Mouse (Mus musculus): ENCODE data around the gene Cldn7. TPM values are rescaled to one million over a fixed set of nuclear protein-coding genes. Genes with fewer than 3 reads are reported as not detected.
A peak's percentile ranks its signal among the peaks of the same experiment; 100 is the strongest.

Cldn7 gene
- total RNA-seq, 1 experiment = 24.9 TPM

GRCm38 (mm10) chr11:69917379-69917948 lies 47.1 kb upstream of the Cldn7 start:
- peaks cover 0 to 17% of the 10 kb centered on the region in 2 experiments; a peak in 1 of 4 replicates for H3K4me1 ChIP-seq (ENCODE audit: control insufficient read depth in 2 of 2, insufficient read depth in 2 of 2, low read length in 2 of 2, poor library complexity in 1 of 2)
- H3K27ac ChIP-seq (ENCODE audit: insufficient read depth, low read depth, low read length, poor library complexity, severe bottlenecking) = no peak overlapping the region
- in situ Hi-C loops (cut with MboI; ENCODE audit: low sequenced_read_pairs in 2 of 2, unreplicated experiment in 2 of 2) = no loop called here
- TF ChIP-seq ZC3H11A (IDR thresholded peaks at IDR 0.05; ENCODE audit: borderline replicate concordance, low read depth, low read length) (no peak), MAFK (IDR thresholded peaks at IDR 0.05; ENCODE audit: insufficient read depth, low read depth, low read length) (no peak)
- no peaks in the 10 kb centered on the region for H3K9me3 ChIP-seq (ENCODE audit: control insufficient read depth, insufficient read depth, low read depth, low read length)
- peaks cover 53% of the 10 kb centered on the region for H3K36me3 ChIP-seq (ENCODE audit: control insufficient read depth, insufficient read depth, low read length, poor library complexity, severe bottlenecking)
- no peak overlapping the region for H3K9ac ChIP-seq (ENCODE audit: insufficient read depth, low read depth, low read length, poor library complexity, severe bottlenecking)
- no peak overlapping the region for H3K4me3 ChIP-seq (ENCODE audit: insufficient read depth in 1 of 2, low read depth in 1 of 2, low read length in 2 of 2, poor library complexity in 1 of 2, severe bottlenecking in 1 of 2)
- no peak for DNase-seq (ENCODE audit: low read depth, low spot score)

- in situ Hi-C loops (cut with MboI; ENCODE audit: low sequenced_read_pairs in 2 of 2, unreplicated experiment in 2 of 2) = no loop called here
- H3K4me1 ChIP-seq (ENCODE audit: control insufficient read depth in 2 of 2, insufficient read depth in 2 of 2, low read length in 2 of 2, poor library complexity in 1 of 2) = peaks cover 0 to 16% of the 10 kb centered on the region in 2 experiments; a peak in 1 of 4 replicates
- H3K9me3 ChIP-seq (ENCODE audit: control insufficient read depth, insufficient read depth, low read depth, low read length) = no peaks in the 10 kb centered on the region
- no peak overlapping the region; a peak in 1 of 4 replicates for H3K4me3 ChIP-seq (ENCODE audit: insufficient read depth in 1 of 2, low read depth in 1 of 2, low read length in 2 of 2, poor library complexity in 1 of 2, severe bottlenecking in 1 of 2)
- peaks cover 52% of the 10 kb centered on the region for H3K36me3 ChIP-seq (ENCODE audit: control insufficient read depth, insufficient read depth, low read length, poor library complexity, severe bottlenecking)
- H3K9ac ChIP-seq (ENCODE audit: insufficient read depth, low read depth, low read length, poor library complexity, severe bottlenecking) = no peak overlapping the region
- H3K27ac ChIP-seq (ENCODE audit: insufficient read depth, low read depth, low read length, poor library complexity, severe bottlenecking) = no peak overlapping the region
- DNase-seq (ENCODE audit: low read depth, low spot score) = no peak
- TF ChIP-seq CHD2 (IDR thresholded peaks at IDR 0.05; ENCODE audit: low read depth, low read length) (no peak), MAFK (IDR thresholded peaks at IDR 0.05; ENCODE audit: insufficient read depth, low read depth, low read length) (no peak), ZC3H11A (IDR thresholded peaks at IDR 0.05; ENCODE audit: borderline replicate concordance, low read depth, low read length) (no peak), HCFC1 (IDR thresholded peaks at IDR 0.05; ENCODE audit: borderline replicate concordance, insufficient read depth, low read length) (no peak), ZNF384 (IDR thresholded peaks at IDR 0.05; ENCODE audit: low read depth, low read length) (no peak)
Observed at GRCm38 (mm10) chr11:69918118-69918517, 46.5 kb upstream of the Cldn7 start.

- TF ChIP-seq ZC3H11A (IDR thresholded peaks at IDR 0.05; ENCODE audit: borderline replicate concordance, low read depth, low read length) = no peak
- no peak for TF ChIP-seq HCFC1 (IDR thresholded peaks at IDR 0.05; ENCODE audit: borderline replicate concordance, insufficient read depth, low read length)
- no peak for TF ChIP-seq ZNF384 (IDR thresholded peaks at IDR 0.05; ENCODE audit: low read depth, low read length)
- no peak for TF ChIP-seq CHD2 (IDR thresholded peaks at IDR 0.05; ENCODE audit: low read depth, low read length)
- TF ChIP-seq MAFK (IDR thresholded peaks at IDR 0.05; ENCODE audit: insufficient read depth, low read depth, low read length) = no peak
- peaks cover 0 to 14% of the 10 kb centered on the region in 2 experiments; a peak in 1 of 4 replicates for H3K4me1 ChIP-seq (ENCODE audit: control insufficient read depth in 2 of 2, insufficient read depth in 2 of 2, low read length in 2 of 2, poor library complexity in 1 of 2)
- H3K36me3 ChIP-seq (ENCODE audit: control insufficient read depth, insufficient read depth, low read length, poor library complexity, severe bottlenecking) = peaks cover 49% of the 10 kb centered on the region
- H3K9ac ChIP-seq (ENCODE audit: insufficient read depth, low read depth, low read length, poor library complexity, severe bottlenecking) = peak overlapping the region; percentile 18; the same call in 1 of the 2 replicates
- no peak for DNase-seq (ENCODE audit: low read depth, low spot score)
- in situ Hi-C loops (cut with MboI; ENCODE audit: low sequenced_read_pairs in 2 of 2, unreplicated experiment in 2 of 2) = no loop called here
- H3K4me3 ChIP-seq (ENCODE audit: insufficient read depth in 1 of 2, low read depth in 1 of 2, low read length in 2 of 2, poor library complexity in 1 of 2, severe bottlenecking in 1 of 2) = peak overlapping the region; percentile 82 to 99
- no peaks in the 10 kb centered on the region for H3K9me3 ChIP-seq (ENCODE audit: control insufficient read depth, insufficient read depth, low read depth, low read length)
- H3K27ac ChIP-seq (ENCODE audit: insufficient read depth, low read depth, low read length, poor library complexity, severe bottlenecking) = no peak overlapping the region
Observed at GRCm38 (mm10) chr11:69919053-69919452, 45.5 kb upstream of the Cldn7 start.

- H3K4me1 ChIP-seq (ENCODE audit: control insufficient read depth in 2 of 2, insufficient read depth in 2 of 2, low read length in 2 of 2, poor library complexity in 1 of 2) = peaks cover 0 to 14% of the 10 kb centered on the region in 2 experiments; a peak in 1 of 4 replicates
- TF ChIP-seq ZNF384 (IDR thresholded peaks at IDR 0.05; ENCODE audit: low read depth, low read length) (no peak), ZC3H11A (IDR thresholded peaks at IDR 0.05; ENCODE audit: borderline replicate concordance, low read depth, low read length) (no peak), HCFC1 (IDR thresholded peaks at IDR 0.05; ENCODE audit: borderline replicate concordance, insufficient read depth, low read length) (no peak), MAFK (IDR thresholded peaks at IDR 0.05; ENCODE audit: insufficient read depth, low read depth, low read length) (no peak), CHD2 (IDR thresholded peaks at IDR 0.05; ENCODE audit: low read depth, low read length) (no peak; the same call in 1 of the 2 replicates)
- in situ Hi-C loops (cut with MboI; ENCODE audit: low sequenced_read_pairs in 2 of 2, unreplicated experiment in 2 of 2) = no loop called here
- peaks cover 49% of the 10 kb centered on the region for H3K36me3 ChIP-seq (ENCODE audit: control insufficient read depth, insufficient read depth, low read length, poor library complexity, severe bottlenecking)
- peak overlapping the region; percentile 100 for H3K9ac ChIP-seq (ENCODE audit: insufficient read depth, low read depth, low read length, poor library complexity, severe bottlenecking)
- peak overlapping the region; percentile 99 for H3K27ac ChIP-seq (ENCODE audit: insufficient read depth, low read depth, low read length, poor library complexity, severe bottlenecking)
- H3K4me3 ChIP-seq (ENCODE audit: insufficient read depth in 1 of 2, low read depth in 1 of 2, low read length in 2 of 2, poor library complexity in 1 of 2, severe bottlenecking in 1 of 2) = peak overlapping the region; percentile 82 to 99
- peak; percentile 77 for DNase-seq (ENCODE audit: low read depth, low spot score)
- H3K9me3 ChIP-seq (ENCODE audit: control insufficient read depth, insufficient read depth, low read depth, low read length) = no peaks in the 10 kb centered on the region
Observed at GRCm38 (mm10) chr11:69919661-69920265, 44.8 kb upstream of the Cldn7 start.
